ENCODE assay signal across 26 mouse cellular contexts in genomic region chr2:167721159-167721882, GRCm38 (mm10). TPM values are rescaled to one million over a fixed set of nuclear protein-coding genes. Genes with fewer than 3 reads are reported as not detected.
DNase-seq lines count a peak whose midpoint lies in the region; ATAC-seq lines count a peak whose summit lies in the region.
"Had no signal": no experiment of that assay in that cellular context is flagged by ENCODE, and none has a peak within 500 bp of the region (broad histone marks: within the 10 kb centered on the region; RNA-seq: fewer than 3 reads in every experiment).

No protein-coding gene starts in this region.

- no peak for ATAC-seq in hindbrain, embryonic 13.5 days (ENCODE audit: low FRiP score)
- ATAC-seq in intestine, embryonic 14.5 days (replicated peaks; ENCODE audit: low FRiP score, low TSS enrichment, low read depth), result 0 out of 2 replicates have a peak, but pooled peaks have one; percentile 21
- ATAC-seq in limb, embryonic 15.5 days (ENCODE audit: insufficient number of reproducible peaks, low FRiP score, low TSS enrichment, low read depth), result no peak
- ATAC-seq: forebrain, embryonic 13.5 days; inflammation-experienced regulatory T-cells, adult 6 months; Patski had no signal

- H3K4me2 ChIP-seq in hindbrain, embryonic 13.5 days, result no peak overlapping the region
- no peak overlapping the region for H3K4me2 ChIP-seq in intestine, embryonic 14.5 days (ENCODE audit: low read length)
- no peak overlapping the region for H3K4me2 ChIP-seq in limb, embryonic 15.5 days
- H3K4me2 ChIP-seq: forebrain, embryonic 13.5 days; hindbrain, embryonic 12.5 days; kidney, embryonic 15.5 days; midbrain, embryonic 12.5 days; neural tube, embryonic 15.5 days had no signal

- no peak overlapping the region; the same call in 1 of the 2 replicates for H3K9ac ChIP-seq in hindbrain, embryonic 13.5 days
- H3K9ac ChIP-seq in intestine, embryonic 14.5 days (ENCODE audit: low read length), result no peak overlapping the region
- H3K9ac ChIP-seq in limb, embryonic 15.5 days, result no peak overlapping the region
- H3K9ac ChIP-seq: forebrain, embryonic 13.5 days; hindbrain, embryonic 12.5 days; kidney, embryonic 15.5 days; midbrain, embryonic 12.5 days; neural tube, embryonic 15.5 days had no signal

- no peak overlapping the region for H3K4me3 ChIP-seq in hindbrain, embryonic 10.5 days
- no peak overlapping the region for H3K4me3 ChIP-seq in hindbrain, embryonic 13.5 days
- H3K4me3 ChIP-seq in brown adipose tissue, adult 24 weeks (ENCODE audit: insufficient read depth, low read depth, low read length), result no peak overlapping the region
- H3K4me3 ChIP-seq in intestine, embryonic 14.5 days (ENCODE audit: low read depth, low read length), result no peak overlapping the region
- no peak overlapping the region for H3K4me3 ChIP-seq in limb, embryonic 15.5 days
- H3K4me3 ChIP-seq: erythroblast, embryonic 14.5 days; forebrain, embryonic 13.5 days; hindbrain, embryonic 12.5 days; kidney, embryonic 15.5 days; midbrain, embryonic 12.5 days; neural tube, embryonic 15.5 days had no signal

- WGBS in hindbrain, embryonic 10.5 days, result 82% methylated on average over 11 of the region's 11 CpGs
- 85% methylated on average over 11 of the region's 11 CpGs for WGBS in hindbrain, embryonic 13.5 days
- WGBS in intestine, embryonic 14.5 days, result 70% methylated on average over 11 of the region's 11 CpGs
- 56% methylated on average over 11 of the region's 11 CpGs for WGBS in limb, embryonic 15.5 days

- no peaks in the 10 kb centered on the region for H3K36me3 ChIP-seq in hindbrain, embryonic 10.5 days
- H3K36me3 ChIP-seq in hindbrain, embryonic 13.5 days, result no peaks in the 10 kb centered on the region
- H3K36me3 ChIP-seq in intestine, embryonic 14.5 days (ENCODE audit: control insufficient read depth, insufficient read depth, low read length), result no peaks in the 10 kb centered on the region
- no peaks in the 10 kb centered on the region for H3K36me3 ChIP-seq in limb, embryonic 15.5 days
- H3K36me3 ChIP-seq: G1E; hindbrain, embryonic 12.5 days; kidney, embryonic 15.5 days; midbrain, embryonic 12.5 days; neural tube, embryonic 15.5 days had no signal

- H3K4me1 ChIP-seq in hindbrain, embryonic 10.5 days (replicated peaks), result peaks cover 18% of the 10 kb centered on the region
- H3K4me1 ChIP-seq in hindbrain, embryonic 13.5 days (replicated peaks), result peaks cover 4% of the 10 kb centered on the region
- peaks cover 13% of the 10 kb centered on the region for H3K4me1 ChIP-seq in brown adipose tissue, adult 24 weeks (ENCODE audit: control insufficient read depth, insufficient read depth, insufficient read length, low read length)
- H3K4me1 ChIP-seq in intestine, embryonic 14.5 days (replicated peaks; ENCODE audit: control insufficient read depth, insufficient read depth, low read length), result peaks cover 3% of the 10 kb centered on the region; the same call in 1 of the 2 replicates
- H3K4me1 ChIP-seq in limb, embryonic 15.5 days, result peaks cover 18% of the 10 kb centered on the region; the same call in 1 of the 2 replicates
- H3K4me1 ChIP-seq: forebrain, embryonic 13.5 days; hindbrain, embryonic 12.5 days; midbrain, embryonic 12.5 days; neural tube, embryonic 15.5 days had no signal

- H3K27ac ChIP-seq in hindbrain, embryonic 10.5 days, result peak overlapping the region; percentile 31; the same call in 1 of the 2 replicates
- H3K27ac ChIP-seq in hindbrain, embryonic 13.5 days, result no peak overlapping the region
- H3K27ac ChIP-seq in brown adipose tissue, adult 24 weeks (replicated peaks; ENCODE audit: low read depth, low read length), result peak overlapping the region; percentile 83
- H3K27ac ChIP-seq in intestine, embryonic 14.5 days (ENCODE audit: low read depth), result no peak overlapping the region
- H3K27ac ChIP-seq in limb, embryonic 15.5 days, result peak overlapping the region; percentile 22
- H3K27ac ChIP-seq: forebrain, embryonic 13.5 days; hindbrain, embryonic 12.5 days; kidney, embryonic 15.5 days; midbrain, embryonic 12.5 days; neural tube, embryonic 15.5 days had no signal

- H3K27me3 ChIP-seq in hindbrain, embryonic 10.5 days (ENCODE audit: insufficient read depth, poor library complexity, severe bottlenecking), result no peaks in the 10 kb centered on the region; the same call in 1 of the 2 replicates
- 0 out of 2 replicates have a peak, but pooled peaks cover 5% of the 10 kb centered on the region for H3K27me3 ChIP-seq in hindbrain, embryonic 13.5 days
- H3K27me3 ChIP-seq in intestine, embryonic 14.5 days (replicated peaks; ENCODE audit: control insufficient read depth, insufficient read depth, low read length), result no peaks in the 10 kb centered on the region
- no peaks in the 10 kb centered on the region for H3K27me3 ChIP-seq in limb, embryonic 15.5 days
- H3K27me3 ChIP-seq: forebrain, embryonic 13.5 days; kidney, embryonic 15.5 days; midbrain, embryonic 12.5 days; neural tube, embryonic 15.5 days; Patski had no signal

- DNase-seq in hindbrain, embryonic 10.5 days (ENCODE audit: low spot score), result no peak
- no peak for DNase-seq in intestine, embryonic 14.5 days (ENCODE audit: low spot score)
- DNase-seq in cerebellum, postnatal 10 days, result no peak
- DNase-seq in frontal cortex, postnatal 10 days (ENCODE audit: low spot score in 2 of 2), result no peak
- DNase-seq in embryo, embryonic 10.5 days (ENCODE audit: low spot score), result no peak
- DNase-seq: adrenal gland, adult 2 months; B cell, adult 2 months; cerebellum, adult 2 months; kidney, postnatal 4 days; liver; lung, postnatal 10 days; right cerebral cortex, adult 18-20 months; thymus, adult 2 months; thymus, postnatal 4 days had no signal

- no peaks in the 10 kb centered on the region for H3K9me3 ChIP-seq in hindbrain, embryonic 10.5 days
- H3K9me3 ChIP-seq in hindbrain, embryonic 13.5 days, result no peaks in the 10 kb centered on the region
- H3K9me3 ChIP-seq in intestine, embryonic 14.5 days (ENCODE audit: control insufficient read depth, low read length), result no peaks in the 10 kb centered on the region
- no peaks in the 10 kb centered on the region for H3K9me3 ChIP-seq in limb, embryonic 15.5 days
- H3K9me3 ChIP-seq: forebrain, embryonic 13.5 days; G1E; hindbrain, embryonic 12.5 days; kidney, embryonic 15.5 days; midbrain, embryonic 12.5 days; neural tube, embryonic 15.5 days had no signal

RNA-seq across cellular contexts. Expression of gene Tmem189, which starts 31.7 kb away (rescaled TPM):
- 41.2 and 43.8 TPM in 2 replicates for polyA plus RNA-seq in hindbrain, embryonic 10.5 days (2016; fragmentation: Nextera tagmentation; extraction: Ambion mirVana)
- polyA plus RNA-seq in hindbrain, embryonic 13.5 days (2015; fragmentation: Nextera tagmentation; extraction: Ambion mirVana), result 30.8 and 33.5 TPM in 2 replicates
- polyA plus RNA-seq in brown adipose tissue, adult 24 weeks (2012; ENCODE audit: insufficient read depth, insufficient read length, missing spikeins), result 12.7 and 19.3 TPM in 2 replicates
- 35.1 and 42.0 TPM in 2 replicates for polyA plus RNA-seq in intestine, embryonic 14.5 days (2014; fragmentation: Nextera tagmentation; extraction: Ambion mirVana)
- polyA plus RNA-seq in limb, embryonic 15.5 days (2015; fragmentation: Nextera tagmentation; extraction: Ambion mirVana), result 36.2 and 40.1 TPM in 2 replicates

RNA-seq across cellular contexts. Expression of gene Cebpb, which starts 32.6 kb away (rescaled TPM):
- polyA plus RNA-seq in hindbrain, embryonic 10.5 days (2016; fragmentation: Nextera tagmentation; extraction: Ambion mirVana), result 1.1 and 1.5 TPM in 2 replicates
- 0.60 and 0.88 TPM in 2 replicates for polyA plus RNA-seq in hindbrain, embryonic 13.5 days (2015; fragmentation: Nextera tagmentation; extraction: Ambion mirVana)
- 226 and 227 TPM in 2 replicates for polyA plus RNA-seq in brown adipose tissue, adult 24 weeks (2012; ENCODE audit: insufficient read depth, insufficient read length, missing spikeins)
- 2.8 and 12.4 TPM in 2 replicates for polyA plus RNA-seq in intestine, embryonic 14.5 days (2014; fragmentation: Nextera tagmentation; extraction: Ambion mirVana)
- 20.5 and 25.0 TPM in 2 replicates for polyA plus RNA-seq in limb, embryonic 15.5 days (2015; fragmentation: Nextera tagmentation; extraction: Ambion mirVana)

Comparison
In these comparisons a context has a peak if more than half of its experiments do, and no peak if none do; other contexts are left out.
1. H3K27ac ChIP-seq: peak in hindbrain, embryonic 10.5 days (single experiment), brown adipose tissue, adult 24 weeks (single experiment) and limb, embryonic 15.5 days (single experiment); none in hindbrain, embryonic 13.5 days (single experiment) and intestine, embryonic 14.5 days (single experiment).